Mouse (Mus musculus) neural tube, embryonic 14.5 days (tissue): Measurements from ENCODE around the gene Gpr1. TPM values are rescaled to one million over a fixed set of nuclear protein-coding genes. Genes with fewer than 3 reads are reported as not detected.

ENCODE experiments used
- ATAC-seq: fragments of 200-750 bp; cut with Nextera tagmentation; 2 replicates; pipeline ENCODE4 v1.8.0; 2017; ENCODE audit warnings: low read depth, mild to moderate bottlenecking, moderate TSS enrichment, moderate library complexity
- H3K27ac ChIP-seq: fragments of 300-500 bp; sonication (generic); 2 replicates; pipeline ENCODE4 v1.5.1; 2014; ENCODE audit warnings: low read depth, mild to moderate bottlenecking, control low read depth, low read length, moderate library complexity, mixed read lengths
- H3K27me3 ChIP-seq: fragments of 300-500 bp; sonication (generic); 2 replicates; pipeline ENCODE4 v1.6.1; 2014; ENCODE audit warnings: low read length; ENCODE audit not compliant: control insufficient read depth, insufficient read depth
- H3K36me3 ChIP-seq: fragments of 300-500 bp; sonication (generic); 2 replicates; pipeline ENCODE4 v1.6.1; 2014; ENCODE audit warnings: low read length, mixed read lengths; ENCODE audit not compliant: control insufficient read depth, insufficient read depth
- H3K4me1 ChIP-seq: fragments of 300-500 bp; sonication (generic); 2 replicates; pipeline ENCODE4 v1.6.1; 2014; ENCODE audit warnings: low read length; ENCODE audit not compliant: control insufficient read depth, insufficient read depth
- H3K4me2 ChIP-seq: fragments of 300-500 bp; sonication (generic); 2 replicates; pipeline ENCODE4 v1.6.1; 2014; ENCODE audit warnings: mild to moderate bottlenecking, low read depth, low read length, control low read depth
- H3K4me3 ChIP-seq: fragments of 300-500 bp; sonication (generic); 2 replicates; pipeline ENCODE4 v1.5.1; 2014; ENCODE audit warnings: low read depth, low read length, control low read depth, mixed read lengths
- H3K9ac ChIP-seq: fragments of 300-500 bp; sonication (generic); replicated peaks from 2 replicates; pipeline ENCODE4 v1.6.1; 2014; ENCODE audit warnings: low read depth, mild to moderate bottlenecking, control low read depth, low read length, mixed read lengths
- H3K9me3 ChIP-seq: fragments of 300-500 bp; sonication (generic); 2 replicates; pipeline ENCODE4 v1.6.1; 2016; ENCODE audit warnings: low read length; ENCODE audit not compliant: control insufficient read depth
- WGBS: fragments of 180-500 bp; shearing (Covaris S2); extraction: QIAGEN DNeasy Blood & Tissue Kit; methylation state at CpG from one replicate; pipeline ENCODE4 v1.1.7; 2014; 5-methylcytosine and 5-hydroxymethylcytosine counted together
- polyA plus RNA-seq: library from polyadenylated mRNA; unstranded; fragments of >200 nt; fragmentation: Nextera tagmentation; extraction: Ambion mirVana; gene quantifications from 2 replicates; pipeline ENCODE4 v1.2.1, GENCODE M21; 2014

Gene Gpr1
- 0.73 and 1.3 TPM in 2 replicates for polyA plus RNA-seq

DNA sequence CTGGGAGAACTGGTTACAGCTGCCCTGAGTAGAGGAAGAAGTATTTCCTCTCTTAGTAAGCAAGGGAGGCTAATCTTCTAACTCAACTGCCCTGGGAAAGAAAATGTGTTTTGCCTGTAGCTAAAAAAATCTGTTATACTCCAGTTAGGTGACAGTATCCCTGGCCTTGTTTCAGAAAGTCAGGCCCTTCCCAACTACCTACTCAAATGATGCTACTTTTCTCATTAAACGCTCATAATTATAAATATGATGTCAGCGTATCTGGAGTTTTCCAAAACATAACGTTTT is at the start of gene Gpr1:
TSS of gene Gpr1 (minus strand) at position 273 of the 288 bp plus-strand sequence.
- peak within 1 kb of the TSS; percentile 7; the same call in 1 of the 2 replicates for H3K4me3 ChIP-seq
- H3K4me2 ChIP-seq = peak within 1 kb of the TSS; percentile 29; the same call in 1 of the 2 replicates
- H3K27ac ChIP-seq = no peak within 1 kb of the TSS
- H3K36me3 ChIP-seq = no peaks in the 10 kb centered on the region
- H3K4me1 ChIP-seq = peaks cover 5% of the 10 kb centered on the region; the same call in 1 of the 2 replicates
- H3K27me3 ChIP-seq = no peaks in the 10 kb centered on the region
- H3K9ac ChIP-seq = 0 out of 2 replicates have a peak within 1 kb of the TSS, but pooled peaks have one; percentile 25
- 37% methylated on average over 3 of the region's 3 CpGs for WGBS
- no peaks in the 10 kb centered on the region for H3K9me3 ChIP-seq
- no peak for ATAC-seq

GRCm38 (mm10) chr1:63263671-63264070 is 49.3 kb upstream of the Gpr1 start:
- Histone ChIP-seq H3K4me3 (no peak overlapping the region), H3K9ac (no peak overlapping the region), H3K27ac (no peak overlapping the region), H3K27me3 (peaks cover 5% of the 10 kb centered on the region; the same call in 1 of the 2 replicates), H3K4me1 (no peaks in the 10 kb centered on the region), H3K4me2 (no peak overlapping the region), H3K36me3 (no peaks in the 10 kb centered on the region), H3K9me3 (no peaks in the 10 kb centered on the region)
- peak; percentile 21; the same call in 1 of the 2 replicates for ATAC-seq
- WGBS = 40% methylated on average over 11 of the region's 11 CpGs

- Histone ChIP-seq H3K9ac (no peak overlapping the region), H3K4me2 (no peak overlapping the region), H3K36me3 (no peaks in the 10 kb centered on the region), H3K9me3 (no peaks in the 10 kb centered on the region), H3K4me1 (peaks cover 2% of the 10 kb centered on the region; the same call in 1 of the 2 replicates), H3K27me3 (peaks cover 12% of the 10 kb centered on the region; the same call in 1 of the 2 replicates), H3K27ac (no peak overlapping the region), H3K4me3 (no peak overlapping the region)
- WGBS = 43% methylated on average over 17 of the region's 17 CpGs
- ATAC-seq = no peak
Observed at GRCm38 (mm10) chr1:63261041-63261590, 46.8 kb upstream of the Gpr1 start.

DNA sequence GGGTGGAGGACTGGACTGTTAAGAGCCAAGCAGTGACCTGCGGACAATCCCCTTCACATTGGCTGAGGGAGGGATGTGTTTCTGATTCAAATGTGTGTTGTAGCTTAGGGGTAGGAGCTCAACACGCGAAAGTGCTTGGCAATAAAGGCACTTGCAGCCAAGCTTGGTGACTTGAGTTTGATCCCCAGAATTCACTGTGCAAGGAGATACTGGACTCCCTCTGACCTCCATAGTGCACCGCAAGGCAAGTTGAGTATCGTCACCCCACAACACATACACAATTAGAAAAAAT is 46.3 kb upstream of the Gpr1 start:
- 32% methylated on average over 5 of the region's 5 CpGs for WGBS

GRCm38 (mm10) chr1:63259916-63260741 is 45.8 kb upstream of the Gpr1 start:
- H3K4me3 ChIP-seq = no peak overlapping the region
- no peaks in the 10 kb centered on the region for H3K9me3 ChIP-seq
- H3K4me1 ChIP-seq = peaks cover 8% of the 10 kb centered on the region; the same call in 1 of the 2 replicates
- H3K27ac ChIP-seq = no peak overlapping the region
- no peak overlapping the region for H3K9ac ChIP-seq
- H3K36me3 ChIP-seq = no peaks in the 10 kb centered on the region
- peaks cover 21% of the 10 kb centered on the region for H3K27me3 ChIP-seq
- 44% methylated on average over 17 of the region's 17 CpGs for WGBS
- ATAC-seq = no peak
- no peak overlapping the region for H3K4me2 ChIP-seq

More for the DNA sequence above, 46.3 kb upstream of the Gpr1 start:
- H3K4me3 ChIP-seq = no peak overlapping the region
- no peak for ATAC-seq
- peaks cover 15% of the 10 kb centered on the region for H3K27me3 ChIP-seq
- no peak overlapping the region for H3K27ac ChIP-seq
- no peaks in the 10 kb centered on the region for H3K36me3 ChIP-seq
- H3K4me1 ChIP-seq = peaks cover 3% of the 10 kb centered on the region; the same call in 1 of the 2 replicates
- H3K4me2 ChIP-seq = no peak overlapping the region
- H3K9me3 ChIP-seq = no peaks in the 10 kb centered on the region
- no peak overlapping the region for H3K9ac ChIP-seq

DNA sequence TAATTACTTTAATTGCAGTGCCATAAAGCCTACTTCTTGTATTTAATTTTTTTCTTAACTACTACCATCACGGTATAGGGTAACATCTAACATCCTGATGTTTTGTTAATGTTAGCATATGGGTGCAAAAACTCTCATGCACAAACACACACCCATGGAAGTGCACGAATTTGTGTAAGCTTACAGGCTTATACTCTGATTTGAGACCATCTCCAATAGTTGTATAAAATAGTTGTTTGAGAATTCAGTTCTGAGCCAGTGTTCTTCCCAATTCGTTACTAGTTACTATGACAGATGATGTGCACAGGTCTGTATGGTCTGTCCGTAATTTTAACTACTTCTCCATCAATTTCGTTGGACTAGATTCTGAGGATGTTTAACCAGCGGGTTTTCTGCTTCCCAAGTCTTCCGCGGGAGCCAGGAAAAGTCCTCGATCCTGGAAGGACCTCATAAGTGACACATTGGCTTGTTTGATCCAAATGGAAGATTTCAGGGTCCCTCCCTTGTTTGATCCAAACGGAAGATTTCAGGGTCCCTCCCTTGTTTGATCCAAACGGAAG is 45.0 kb upstream of the Gpr1 start:
- peaks cover 23% of the 10 kb centered on the region for H3K27me3 ChIP-seq
- WGBS = 45% methylated on average over 11 of the region's 11 CpGs

DNA sequence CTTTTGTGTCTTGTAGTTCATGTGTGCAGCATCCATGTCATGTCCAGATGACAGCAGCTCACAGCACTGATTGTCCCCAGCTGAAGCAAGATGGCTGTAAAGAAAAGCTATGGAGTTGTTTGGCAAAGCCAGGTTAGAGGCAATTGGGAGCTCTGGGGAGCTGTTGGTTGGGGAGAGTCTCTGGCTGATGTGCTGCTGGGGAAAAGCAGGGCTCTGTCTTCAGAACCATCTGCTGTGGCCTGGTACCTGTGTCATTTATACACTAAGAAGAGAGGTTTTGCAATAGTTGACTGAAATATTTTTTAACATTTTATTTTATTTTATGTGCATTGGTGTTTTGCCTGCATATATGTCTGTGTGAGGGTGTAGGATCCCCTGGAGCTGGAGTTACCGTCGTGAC is 44.2 kb upstream of the Gpr1 start:
- WGBS = 42% methylated on average over 2 of the region's 2 CpGs

More for the DNA sequence above, 45.0 kb upstream of the Gpr1 start:
- Histone ChIP-seq H3K27ac (no peak overlapping the region), H3K9ac (no peak overlapping the region), H3K4me2 (no peak overlapping the region), H3K4me3 (no peak overlapping the region), H3K4me1 (peaks cover 8% of the 10 kb centered on the region; the same call in 1 of the 2 replicates), H3K9me3 (no peaks in the 10 kb centered on the region), H3K36me3 (no peaks in the 10 kb centered on the region)
- ATAC-seq = no peak

GRCm38 (mm10) chr1:63256083-63256482 is 41.7 kb upstream of the Gpr1 start:
- ATAC-seq = peak; percentile 82
- WGBS = 13% methylated on average over 5 of the region's 5 CpGs

More for the DNA sequence above, 44.2 kb upstream of the Gpr1 start:
- Histone ChIP-seq H3K4me2 (no peak overlapping the region), H3K4me3 (no peak overlapping the region), H3K9me3 (no peaks in the 10 kb centered on the region), H3K4me1 (peaks cover 8% of the 10 kb centered on the region; the same call in 1 of the 2 replicates), H3K36me3 (no peaks in the 10 kb centered on the region), H3K27me3 (peaks cover 27% of the 10 kb centered on the region), H3K9ac (no peak overlapping the region), H3K27ac (no peak overlapping the region)
- no peak for ATAC-seq

DNA sequence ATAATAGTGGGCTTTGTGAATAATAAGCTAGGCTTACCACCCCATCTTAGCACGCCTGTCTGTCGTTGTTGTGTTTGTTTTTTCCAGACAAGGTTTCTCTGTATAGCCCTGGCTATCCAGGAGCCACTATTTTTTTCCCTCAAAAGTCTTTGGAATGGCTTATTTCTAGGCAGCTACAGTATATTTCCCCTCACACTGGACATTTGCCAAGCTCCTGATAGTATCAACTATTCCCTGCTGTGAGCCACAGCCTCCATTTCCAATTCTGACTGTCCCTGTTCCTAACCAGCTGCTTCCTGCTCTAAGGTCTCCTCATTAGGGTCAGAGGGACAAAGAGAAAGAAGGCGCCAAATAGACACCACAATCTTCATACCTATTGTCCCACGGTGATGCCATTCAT is 40.8 kb upstream of the Gpr1 start:
- peaks cover 8% of the 10 kb centered on the region; the same call in 1 of the 2 replicates for H3K4me1 ChIP-seq
- no peak overlapping the region for H3K27ac ChIP-seq
- no peak for ATAC-seq
- H3K36me3 ChIP-seq = no peaks in the 10 kb centered on the region
- H3K9ac ChIP-seq = no peak overlapping the region
- peaks cover 31% of the 10 kb centered on the region for H3K27me3 ChIP-seq
- no peak overlapping the region for H3K4me3 ChIP-seq
- 17% methylated on average over 4 of the region's 4 CpGs for WGBS
- H3K4me2 ChIP-seq = no peak overlapping the region
- H3K9me3 ChIP-seq = no peaks in the 10 kb centered on the region

More at GRCm38 (mm10) chr1:63256083-63256482, 41.7 kb upstream of the Gpr1 start:
- Histone ChIP-seq H3K9me3 (no peaks in the 10 kb centered on the region), H3K36me3 (no peaks in the 10 kb centered on the region), H3K27ac (peak overlapping the region; percentile 53), H3K9ac (no peak overlapping the region), H3K4me1 (peaks cover 8% of the 10 kb centered on the region; the same call in 1 of the 2 replicates), H3K27me3 (peaks cover 31% of the 10 kb centered on the region), H3K4me3 (no peak overlapping the region), H3K4me2 (no peak overlapping the region)
